Mouse (Mus musculus) brown adipose tissue, adult 24 weeks (tissue): Measurements from ENCODE around the gene Kcng3. TPM values are rescaled to one million over a fixed set of nuclear protein-coding genes. Genes with fewer than 3 reads are reported as not detected.

ENCODE experiments used
- H3K27ac ChIP-seq: fragments of 200-500 bp; replicated peaks from 2 replicates; pipeline ENCODE4 v1.5.1; 2012; ENCODE audit warnings: low read depth, mild to moderate bottlenecking, low read length
- H3K4me1 ChIP-seq: fragments of 200-500 bp; 2 replicates; pipeline ENCODE4 v1.6.1; 2012; ENCODE audit warnings: low read length, mixed read lengths; ENCODE audit not compliant: control insufficient read depth, insufficient read depth, insufficient read length
- H3K4me3 ChIP-seq: fragments of 200-500 bp; 2 replicates; pipeline ENCODE4 v1.5.1; 2012; ENCODE audit warnings: low read depth, mild to moderate bottlenecking, low read length, moderate library complexity; ENCODE audit not compliant: insufficient read depth
- polyA plus RNA-seq: library from polyadenylated mRNA; stranded (reverse); fragments of >200 nt; gene quantifications from 2 replicates; pipeline ENCODE4 v1.2.4, GENCODE M21; 2012; ENCODE audit not compliant: missing spikeins, insufficient read depth, insufficient read length

Kcng3 gene
- polyA plus RNA-seq, 1 experiment: not detected

GRCm38 (mm10) chr17:83582585-83582984, 49.1 kb downstream of the Kcng3 start:
- Histone ChIP-seq H3K4me3 (no peak overlapping the region), H3K4me1 (no peaks in the 10 kb centered on the region), H3K27ac (no peak overlapping the region)

- Histone ChIP-seq H3K4me3 (no peak overlapping the region), H3K27ac (no peak overlapping the region), H3K4me1 (no peaks in the 10 kb centered on the region)
These were observed 51.0 kb downstream of the Kcng3 start for GRCm38 (mm10) chr17:83580734-83581133.

DNA sequence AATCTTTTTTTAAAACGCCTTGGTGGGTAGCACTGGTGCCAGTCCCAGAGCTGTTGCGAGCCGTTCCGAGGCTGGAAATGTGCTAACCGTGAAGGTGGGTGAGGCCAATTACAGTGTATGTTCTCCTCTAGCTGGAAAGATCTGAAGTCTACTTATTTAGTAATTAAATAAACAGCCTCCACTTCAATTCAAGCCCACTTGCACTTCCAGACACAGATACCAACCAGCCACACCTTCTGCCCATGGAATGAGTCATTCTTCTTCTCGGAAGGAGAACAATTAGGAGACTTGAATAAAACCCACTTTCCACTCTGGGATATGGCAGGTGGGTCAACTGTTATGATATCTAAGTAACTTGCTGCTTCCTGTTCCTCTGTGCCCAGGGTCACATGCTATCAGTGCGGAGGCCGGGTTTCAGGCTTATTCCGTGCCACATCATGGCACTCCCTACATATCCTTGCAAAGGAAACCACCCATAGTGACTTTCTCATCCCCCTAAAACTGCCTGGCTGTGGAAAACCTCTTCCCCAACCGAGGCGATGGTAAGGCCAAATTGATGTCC, 54.8 kb downstream of the Kcng3 start:
- H3K4me3 ChIP-seq: no peak overlapping the region
- H3K27ac ChIP-seq: no peak overlapping the region
- no peaks in the 10 kb centered on the region for H3K4me1 ChIP-seq

GRCm38 (mm10) chr17:83574615-83575014, 57.1 kb downstream of the Kcng3 start:
- no peak overlapping the region for H3K27ac ChIP-seq
- no peak overlapping the region for H3K4me3 ChIP-seq
- H3K4me1 ChIP-seq: no peaks in the 10 kb centered on the region

- Histone ChIP-seq H3K27ac (no peak overlapping the region), H3K4me3 (no peak overlapping the region), H3K4me1 (no peaks in the 10 kb centered on the region)
These were observed 58.6 kb downstream of the Kcng3 start for GRCm38 (mm10) chr17:83573128-83573527.

DNA sequence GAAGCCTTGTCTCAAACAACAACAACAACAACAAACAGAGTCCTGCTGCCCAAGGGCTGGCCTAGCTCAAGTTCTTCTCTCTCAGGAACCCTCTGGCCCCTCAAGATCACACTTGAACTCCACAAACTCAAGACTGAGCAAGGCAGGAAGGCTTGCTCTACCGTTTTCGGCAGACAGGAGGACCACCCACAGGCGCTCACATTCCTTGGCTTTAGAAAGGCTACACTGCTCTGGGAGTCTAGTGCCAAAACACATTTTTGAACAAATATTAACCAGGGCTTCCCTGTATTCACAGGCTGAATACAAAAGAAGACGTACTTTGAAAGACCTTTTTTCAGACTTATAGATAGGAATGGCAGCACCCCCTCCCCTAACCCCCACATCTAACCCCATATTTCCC, 59.3 kb downstream of the Kcng3 start:
- no peaks in the 10 kb centered on the region for H3K4me1 ChIP-seq
- no peak overlapping the region for H3K27ac ChIP-seq

DNA sequence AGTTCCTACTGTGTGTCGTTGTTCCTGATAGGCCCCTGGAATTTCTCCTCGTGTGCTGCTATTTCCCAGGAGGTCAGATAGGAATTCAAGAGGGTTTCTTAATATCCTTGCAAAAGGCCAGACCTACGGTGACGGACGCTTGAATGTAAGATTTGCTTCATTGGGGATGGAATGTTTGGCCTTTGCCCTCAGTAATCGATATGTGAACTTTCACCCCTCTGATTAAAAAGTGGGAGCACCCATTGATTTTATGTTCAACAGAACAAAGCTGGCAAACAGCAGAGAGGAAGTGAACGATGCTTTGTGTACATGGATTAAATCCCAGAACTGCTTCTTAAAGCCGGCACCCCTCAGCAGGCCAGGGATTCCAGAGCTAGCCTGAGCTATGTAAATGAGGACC, 64.3 kb downstream of the Kcng3 start:
- Histone ChIP-seq H3K4me3 (no peak overlapping the region), H3K27ac (no peak overlapping the region), H3K4me1 (peaks cover 6% of the 10 kb centered on the region; the same call in 1 of the 2 replicates)

More for the DNA sequence above, 59.3 kb downstream of the Kcng3 start:
- no peak overlapping the region for H3K4me3 ChIP-seq

- peaks cover 6% of the 10 kb centered on the region; the same call in 1 of the 2 replicates for H3K4me1 ChIP-seq
- H3K27ac ChIP-seq: no peak overlapping the region
- H3K4me3 ChIP-seq: no peak overlapping the region
These were observed 66.2 kb downstream of the Kcng3 start for GRCm38 (mm10) chr17:83565506-83565905.

DNA sequence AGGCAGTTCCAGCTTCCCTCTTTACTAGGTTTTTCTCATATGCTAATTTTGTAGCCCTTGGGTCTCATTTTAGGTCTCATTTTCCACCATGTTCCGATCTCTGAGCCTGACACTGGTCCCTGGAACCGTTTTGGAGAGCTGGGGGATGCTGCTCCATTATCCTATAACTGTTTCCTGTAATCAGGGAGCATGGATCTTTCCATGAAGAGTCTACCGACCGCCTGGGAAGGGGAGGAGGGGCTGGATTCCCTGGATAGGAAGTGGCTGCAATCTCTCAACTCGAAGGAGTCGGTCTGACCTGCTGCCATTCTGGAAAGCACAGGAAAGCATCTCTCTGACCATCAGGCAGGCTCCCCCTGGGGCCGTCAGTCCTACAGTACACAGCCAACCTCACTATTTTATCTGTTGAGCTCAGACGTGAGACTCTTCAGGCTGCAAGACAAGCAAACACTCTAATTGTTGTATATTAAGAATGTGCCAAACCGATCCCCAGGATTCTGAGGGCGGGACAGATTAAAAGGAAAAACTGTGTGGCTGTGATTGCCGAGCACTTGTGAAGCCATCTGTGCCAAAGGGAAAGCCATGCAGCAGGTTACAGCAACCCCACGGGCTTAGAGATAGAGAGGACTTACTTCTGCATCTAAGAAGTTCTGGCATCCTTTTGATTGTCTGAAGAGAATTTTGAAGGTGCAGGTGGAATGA, 67.4 kb downstream of the Kcng3 start:
- peaks cover 6% of the 10 kb centered on the region; the same call in 1 of the 2 replicates for H3K4me1 ChIP-seq
- H3K27ac ChIP-seq: no peak overlapping the region
- H3K4me3 ChIP-seq: no peak overlapping the region

DNA sequence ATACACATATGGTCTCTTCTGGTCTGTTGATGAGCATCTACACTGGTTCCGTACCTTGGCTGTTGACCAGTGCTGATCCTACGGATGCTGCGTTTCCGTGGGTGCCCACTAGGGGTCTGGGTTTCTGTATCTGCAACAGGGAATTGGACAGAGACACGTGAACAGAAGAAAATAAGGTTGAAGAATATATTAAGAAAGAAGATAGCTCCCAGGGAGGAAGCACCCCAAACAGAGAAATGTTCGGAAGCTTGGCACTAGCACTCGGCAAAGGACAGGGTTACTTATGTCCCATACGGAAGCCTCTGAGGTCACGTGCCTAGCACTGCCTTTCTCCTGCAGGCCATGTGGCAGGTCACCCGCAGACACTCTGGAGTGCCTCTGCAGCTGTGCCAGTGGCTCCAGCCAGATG, 68.0 kb downstream of the Kcng3 start:
- H3K4me1 ChIP-seq: peaks cover 6% of the 10 kb centered on the region; the same call in 1 of the 2 replicates
- H3K27ac ChIP-seq: no peak overlapping the region
- peak overlapping the region; percentile 27 for H3K4me3 ChIP-seq

DNA sequence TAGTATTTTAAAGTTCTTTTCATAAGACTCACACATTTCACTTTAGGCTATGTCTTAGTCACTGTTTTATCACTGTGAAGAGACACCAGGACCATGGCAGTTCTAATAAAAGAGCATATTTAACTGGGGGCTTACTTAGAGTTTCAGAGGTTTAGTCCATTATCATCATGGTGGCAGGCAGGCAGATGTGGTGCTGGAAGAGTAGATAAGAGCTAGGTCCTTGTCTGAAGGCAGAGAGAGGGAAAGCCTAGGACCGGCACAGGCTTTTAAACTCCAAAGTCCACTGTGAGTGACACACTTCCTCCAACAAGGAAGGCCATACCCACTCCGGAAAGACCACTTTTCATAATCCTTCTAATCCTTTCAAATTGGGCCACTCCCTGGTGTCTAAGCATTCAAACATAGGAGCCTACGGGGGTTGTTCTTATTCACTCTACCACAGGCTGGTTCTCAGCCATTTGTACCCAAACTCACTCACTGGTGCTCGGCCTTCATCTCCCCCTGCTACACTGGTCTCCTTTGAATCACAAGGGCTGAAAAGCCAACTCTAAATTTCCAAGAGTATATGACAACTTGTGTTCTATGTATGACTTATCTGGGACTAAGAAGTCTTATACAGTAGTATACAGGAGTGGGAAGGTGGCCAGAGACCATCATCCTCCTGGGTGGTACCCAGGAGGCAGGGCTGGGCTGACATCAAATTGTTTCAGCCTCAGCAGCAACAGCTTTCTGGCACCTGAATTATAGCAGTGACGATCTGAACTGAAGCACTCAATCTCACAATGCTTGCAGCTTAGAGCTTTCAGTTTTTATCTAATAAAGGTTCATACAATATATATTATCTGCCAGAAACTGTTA, 69.3 kb downstream of the Kcng3 start:
- H3K4me3 ChIP-seq: no peak overlapping the region
- H3K27ac ChIP-seq: no peak overlapping the region
- peaks cover 6% of the 10 kb centered on the region; the same call in 1 of the 2 replicates for H3K4me1 ChIP-seq

GRCm38 (mm10) chr17:83559081-83559480, 72.6 kb downstream of the Kcng3 start:
- no peak overlapping the region for H3K27ac ChIP-seq
- H3K4me1 ChIP-seq: peaks cover 2% of the 10 kb centered on the region; the same call in 1 of the 2 replicates
- H3K4me3 ChIP-seq: no peak overlapping the region

DNA sequence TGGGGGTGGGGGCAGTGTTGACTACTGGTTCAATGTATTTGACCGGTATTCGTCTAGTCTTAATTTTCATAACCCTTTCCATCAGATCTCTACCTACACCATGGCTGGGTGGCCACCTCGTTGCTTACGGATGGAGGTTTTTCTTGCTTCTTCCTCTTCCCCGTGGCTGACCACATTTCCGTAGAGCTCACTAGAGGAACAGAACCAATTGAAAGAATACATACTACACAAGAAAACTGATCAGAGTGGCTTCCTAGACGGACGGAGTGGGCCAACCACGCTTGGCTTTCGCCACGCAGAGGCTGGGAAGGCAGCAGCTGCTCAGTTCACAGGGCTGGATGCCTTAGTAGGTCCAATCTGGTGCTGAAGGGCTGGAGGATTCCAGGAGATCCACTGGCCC, 75.9 kb downstream of the Kcng3 start:
- no peaks in the 10 kb centered on the region for H3K4me1 ChIP-seq
- H3K27ac ChIP-seq: no peak overlapping the region
- H3K4me3 ChIP-seq: no peak overlapping the region

GRCm38 (mm10) chr17:83554997-83555396, 76.7 kb downstream of the Kcng3 start:
- Histone ChIP-seq H3K4me1 (no peaks in the 10 kb centered on the region), H3K4me3 (no peak overlapping the region), H3K27ac (no peak overlapping the region)

GRCm38 (mm10) chr17:83548501-83549233, 83.0 kb downstream of the Kcng3 start:
- no peak overlapping the region for H3K4me3 ChIP-seq
- no peaks in the 10 kb centered on the region for H3K4me1 ChIP-seq
- H3K27ac ChIP-seq: no peak overlapping the region
